Mouse (Mus musculus): ENCODE measurements around the gene Abcb6. TPM values are rescaled to one million over a fixed set of nuclear protein-coding genes. Genes with fewer than 3 reads are reported as not detected.
A peak's percentile ranks its signal among the peaks of the same experiment; 100 is the strongest.

Abcb6 gene
- total and polyA plus RNA-seq, 2 experiments from 2014 or later, result 40.4 to 52.0 TPM

DNA sequence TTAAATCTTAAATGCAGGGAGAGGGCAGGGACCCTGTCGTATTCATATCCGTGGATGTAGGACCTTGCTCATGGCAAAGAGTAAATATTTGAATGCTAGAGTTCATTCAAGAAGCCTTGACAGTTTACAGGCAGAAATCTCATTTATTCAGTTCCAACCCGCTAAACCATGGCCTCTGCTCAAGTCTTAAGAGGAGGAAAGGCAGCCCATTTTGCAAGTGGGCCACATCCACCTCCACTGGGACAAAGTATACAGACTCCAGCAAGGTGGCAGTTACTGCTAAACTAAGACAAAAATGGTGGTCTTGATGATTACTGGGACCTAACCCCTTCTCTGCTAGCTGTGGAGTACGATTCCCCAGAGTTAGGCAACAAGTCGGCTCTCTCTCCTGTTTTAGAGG lies 54.8 kb downstream of the Abcb6 start:
- no peaks in the 10 kb centered on the region for H3K27me3 ChIP-seq (ENCODE audit: insufficient read depth, low read length)
- WGBS, result 40% methylated on average over 5 of the region's 5 CpGs
- H3K9me3 ChIP-seq (ENCODE audit: low read length), result no peaks in the 10 kb centered on the region
- no peak for ATAC-seq
- DNase-seq (ENCODE audit: low spot score), result no peak
- H3K4me2 ChIP-seq (ENCODE audit: low read depth, low read length), result peak overlapping the region; percentile 64
- H3K4me3 ChIP-seq (ENCODE audit: low read length), result peak overlapping the region; percentile 60
- no peak for TF ChIP-seq CTCF (IDR thresholded peaks at IDR 0.05; ENCODE audit: low read depth)
- H3K36me3 ChIP-seq (ENCODE audit: insufficient read depth, low read length), result no peaks in the 10 kb centered on the region
- H3K4me1 ChIP-seq (ENCODE audit: insufficient read depth, low read length), result no peaks in the 10 kb centered on the region; the same call in 1 of the 2 replicates
- peak overlapping the region; percentile 64; the same call in 1 of the 2 replicates for H3K9ac ChIP-seq (replicated peaks; ENCODE audit: low read length)
- H3K27ac ChIP-seq, result peak overlapping the region; percentile 93

DNA sequence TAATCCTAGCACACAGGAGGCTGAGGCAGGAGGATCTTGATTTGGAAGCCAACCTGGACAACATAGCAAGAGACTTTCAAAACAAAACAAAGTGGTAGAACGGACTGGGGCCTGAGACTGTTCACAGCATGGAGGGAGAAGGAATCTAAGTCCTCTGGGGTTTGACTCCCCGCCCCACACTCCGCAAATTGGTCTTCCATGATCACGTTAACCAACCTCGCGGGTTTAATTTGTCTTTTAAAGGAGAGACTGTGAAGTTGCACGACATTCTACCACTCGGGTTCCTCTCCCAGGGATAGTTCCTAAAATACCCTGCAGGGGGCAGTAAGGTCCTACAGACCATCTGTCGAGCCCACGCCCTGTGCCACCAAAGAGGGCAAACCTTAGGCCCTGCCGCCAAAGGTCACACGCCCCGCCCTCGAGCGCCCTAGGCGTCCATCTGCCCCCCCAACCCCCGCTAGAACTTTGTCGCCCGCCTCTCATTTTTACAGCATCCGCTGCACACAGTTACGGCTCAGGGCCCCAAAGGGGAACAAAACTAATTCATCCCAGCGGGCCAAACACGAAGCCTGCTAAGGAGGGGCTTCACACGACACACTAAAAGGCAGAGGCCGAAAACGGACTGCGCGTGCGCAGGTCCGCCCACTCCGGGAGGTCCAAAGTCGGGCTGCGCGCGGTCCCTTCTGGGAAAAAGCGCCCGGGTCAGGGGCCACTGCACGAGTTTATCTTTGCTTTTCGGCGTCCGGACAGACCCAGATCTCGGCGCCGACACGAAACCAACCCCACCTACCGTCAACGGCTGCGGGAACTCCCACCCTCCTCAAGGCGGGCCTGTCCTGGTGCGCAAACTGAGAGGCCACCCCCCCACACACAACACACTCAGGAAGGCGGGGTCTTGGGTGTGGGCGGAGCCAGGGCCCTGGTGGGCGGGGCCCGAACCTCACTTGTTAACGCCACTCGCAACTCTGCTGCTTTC lies 55.6 kb downstream of the Abcb6 start, which contains the start of gene Nhej1:
Nhej1 (minus strand) TSS at position 855 of the 976 bp plus-strand sequence.
- H3K9me3 ChIP-seq (ENCODE audit: low read length), result no peaks in the 10 kb centered on the region
- H3K4me2 ChIP-seq (ENCODE audit: low read depth, low read length), result peak within 1 kb of the TSS; percentile 64
- H3K4me1 ChIP-seq (ENCODE audit: insufficient read depth, low read length), result no peaks in the 10 kb centered on the region; the same call in 1 of the 2 replicates
- no peaks in the 10 kb centered on the region for H3K36me3 ChIP-seq (ENCODE audit: insufficient read depth, low read length)
- H3K27me3 ChIP-seq (ENCODE audit: insufficient read depth, low read length), result no peaks in the 10 kb centered on the region
- H3K9ac ChIP-seq (replicated peaks; ENCODE audit: low read length), result peak within 1 kb of the TSS; percentile 64
- ATAC-seq, result peak; percentile 96
- DNase-seq (ENCODE audit: low spot score), result peak; percentile 98
- WGBS, result 1% methylated on average over 56 of the region's 56 CpGs
- H3K27ac ChIP-seq, result peak within 1 kb of the TSS; percentile 93
- peak; percentile 82 for TF ChIP-seq CTCF (IDR thresholded peaks at IDR 0.05; ENCODE audit: low read depth)
- H3K4me3 ChIP-seq (ENCODE audit: low read length), result peak within 1 kb of the TSS; percentile 60

DNA sequence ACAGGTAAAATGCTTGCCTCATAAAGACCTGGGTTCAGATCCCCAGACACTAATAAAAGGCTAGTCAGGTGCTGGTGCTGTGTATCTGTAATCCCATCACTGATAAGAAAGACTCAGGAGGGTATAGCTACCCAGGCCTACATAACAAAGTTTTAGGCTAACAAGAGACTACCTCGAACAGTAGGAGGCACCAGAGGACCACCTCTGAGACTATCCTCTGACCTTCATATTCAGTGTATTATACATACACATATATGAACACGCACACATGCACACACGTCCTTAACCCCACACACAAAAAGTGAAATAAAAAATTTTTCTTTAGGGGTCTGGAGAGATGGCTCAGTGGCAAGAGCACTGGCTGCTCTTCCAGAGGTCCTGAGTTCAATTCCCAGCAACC lies 58.0 kb downstream of the Abcb6 start:
- 85% methylated on average over 3 of the region's 3 CpGs for WGBS
- H3K9me3 ChIP-seq (ENCODE audit: low read length), result no peaks in the 10 kb centered on the region
- no peak overlapping the region for H3K4me3 ChIP-seq (ENCODE audit: low read length)

More for the DNA sequence above, 58.0 kb downstream of the Abcb6 start:
- H3K4me1 ChIP-seq (ENCODE audit: insufficient read depth, low read length), result no peaks in the 10 kb centered on the region; the same call in 1 of the 2 replicates
- no peak overlapping the region for H3K9ac ChIP-seq (replicated peaks; ENCODE audit: low read length)
- no peak for TF ChIP-seq CTCF (IDR thresholded peaks at IDR 0.05; ENCODE audit: low read depth)
- H3K27ac ChIP-seq, result no peak overlapping the region
- no peak for DNase-seq (ENCODE audit: low spot score)
- no peak for ATAC-seq
- no peaks in the 10 kb centered on the region for H3K36me3 ChIP-seq (ENCODE audit: insufficient read depth, low read length)
- no peaks in the 10 kb centered on the region for H3K27me3 ChIP-seq (ENCODE audit: insufficient read depth, low read length)
- no peak overlapping the region for H3K4me2 ChIP-seq (ENCODE audit: low read depth, low read length)

Small RNAs within 50 kb of the gene (microRNA-seq; reads per million reads assigned to microRNA genes)
- 0 reads per million in 2 experiments for gene Gm27943

Other genes with a start within 250 kb of the Abcb6 start
- 2.7 and 4.7 TPM in 2 replicates for gene Cfap65, start 244.8 kb downstream of the Abcb6 start, total RNA-seq (2014; rRNA removed)
- 1.1 and 1.3 TPM in 2 replicates for gene Cfap65, start 244.8 kb downstream of the Abcb6 start, polyA plus RNA-seq (2015; fragmentation: Nextera tagmentation; extraction: Ambion mirVana)
- gene Ihh, start 228.7 kb downstream of the Abcb6 start, total RNA-seq (2014; rRNA removed), result 0.18 and 0.31 TPM in 2 replicates
- 0.11 and 0.25 TPM in 2 replicates for gene Ihh, start 228.7 kb downstream of the Abcb6 start, polyA plus RNA-seq (2015; fragmentation: Nextera tagmentation; extraction: Ambion mirVana)
- 4.4 and 7.8 TPM in 2 replicates for gene Nhej1, start 55.2 kb downstream of the Abcb6 start, total RNA-seq (2014; rRNA removed)
- gene Nhej1, start 55.2 kb downstream of the Abcb6 start, polyA plus RNA-seq (2015; fragmentation: Nextera tagmentation; extraction: Ambion mirVana), result 5.2 and 5.8 TPM in 2 replicates
- not detected in 2 replicates for gene Slc23a3, start 46.5 kb downstream of the Abcb6 start, total RNA-seq (2014; rRNA removed)
- gene Slc23a3, start 46.5 kb downstream of the Abcb6 start, polyA plus RNA-seq (2015; fragmentation: Nextera tagmentation; extraction: Ambion mirVana), result not detected in 2 replicates
- gene Cnppd1, start 37.7 kb downstream of the Abcb6 start, total RNA-seq (2014; rRNA removed), result 50.0 and 52.4 TPM in 2 replicates
- 44.8 and 46.3 TPM in 2 replicates for gene Cnppd1, start 37.7 kb downstream of the Abcb6 start, polyA plus RNA-seq (2015; fragmentation: Nextera tagmentation; extraction: Ambion mirVana)
- gene Retreg2, start 37.6 kb downstream of the Abcb6 start, total RNA-seq (2014; rRNA removed), result 240 and 274 TPM in 2 replicates
- gene Retreg2, start 37.6 kb downstream of the Abcb6 start, polyA plus RNA-seq (2015; fragmentation: Nextera tagmentation; extraction: Ambion mirVana), result 124 and 137 TPM in 2 replicates
- 35.9 and 49.5 TPM in 2 replicates for gene Zfand2b, start 11.7 kb downstream of the Abcb6 start, total RNA-seq (2014; rRNA removed)
- gene Zfand2b, start 11.7 kb downstream of the Abcb6 start, polyA plus RNA-seq (2015; fragmentation: Nextera tagmentation; extraction: Ambion mirVana), result 45.0 and 47.3 TPM in 2 replicates
- gene Ankzf1, start 11.8 kb upstream of the Abcb6 start, total RNA-seq (2014; rRNA removed), result 17.9 and 30.2 TPM in 2 replicates
- gene Ankzf1, start 11.8 kb upstream of the Abcb6 start, polyA plus RNA-seq (2015; fragmentation: Nextera tagmentation; extraction: Ambion mirVana), result 14.1 and 17.0 TPM in 2 replicates
- gene Atg9a, start 11.8 kb upstream of the Abcb6 start, total RNA-seq (2014; rRNA removed), result 132 and 155 TPM in 2 replicates
- 60.3 and 62.8 TPM in 2 replicates for gene Atg9a, start 11.8 kb upstream of the Abcb6 start, polyA plus RNA-seq (2015; fragmentation: Nextera tagmentation; extraction: Ambion mirVana)
- 14.8 and 15.3 TPM in 2 replicates for gene Glb1l, start 30.4 kb upstream of the Abcb6 start, total RNA-seq (2014; rRNA removed)
- 15.5 TPM in 2 replicates for gene Glb1l, start 30.4 kb upstream of the Abcb6 start, polyA plus RNA-seq (2015; fragmentation: Nextera tagmentation; extraction: Ambion mirVana)
- 84.8 and 105 TPM in 2 replicates for gene Stk16, start 30.4 kb upstream of the Abcb6 start, total RNA-seq (2014; rRNA removed)
- 103 and 112 TPM in 2 replicates for gene Stk16, start 30.4 kb upstream of the Abcb6 start, polyA plus RNA-seq (2015; fragmentation: Nextera tagmentation; extraction: Ambion mirVana)
- 180 and 235 TPM in 2 replicates for gene Tuba4a, start 39.5 kb upstream of the Abcb6 start, total RNA-seq (2014; rRNA removed)
- 155 and 163 TPM in 2 replicates for gene Tuba4a, start 39.5 kb upstream of the Abcb6 start, polyA plus RNA-seq (2015; fragmentation: Nextera tagmentation; extraction: Ambion mirVana)
- not detected in 2 replicates for gene A630095N17Rik, start 51.7 kb upstream of the Abcb6 start, total RNA-seq (2014; rRNA removed)
- 0.29 and 0.31 TPM in 2 replicates for gene A630095N17Rik, start 51.7 kb upstream of the Abcb6 start, polyA plus RNA-seq (2015; fragmentation: Nextera tagmentation; extraction: Ambion mirVana)
- gene Dnajb2, start 56.0 kb upstream of the Abcb6 start, total RNA-seq (2014; rRNA removed), result 33.3 and 48.0 TPM in 2 replicates
- 62.6 and 64.5 TPM in 2 replicates for gene Dnajb2, start 56.0 kb upstream of the Abcb6 start, polyA plus RNA-seq (2015; fragmentation: Nextera tagmentation; extraction: Ambion mirVana)
- gene Ptprn, start 84.1 kb upstream of the Abcb6 start, total RNA-seq (2014; rRNA removed), result 120 and 132 TPM in 2 replicates
- 46.0 and 48.3 TPM in 2 replicates for gene Ptprn, start 84.1 kb upstream of the Abcb6 start, polyA plus RNA-seq (2015; fragmentation: Nextera tagmentation; extraction: Ambion mirVana)
- 257 and 298 TPM in 2 replicates for gene Resp18, start 98.0 kb upstream of the Abcb6 start, total RNA-seq (2014; rRNA removed)
- 394 and 396 TPM in 2 replicates for gene Resp18, start 98.0 kb upstream of the Abcb6 start, polyA plus RNA-seq (2015; fragmentation: Nextera tagmentation; extraction: Ambion mirVana)
- gene Dnpep, start 137.6 kb upstream of the Abcb6 start, total RNA-seq (2014; rRNA removed), result 143 and 175 TPM in 2 replicates
- 120 and 131 TPM in 2 replicates for gene Dnpep, start 137.6 kb upstream of the Abcb6 start, polyA plus RNA-seq (2015; fragmentation: Nextera tagmentation; extraction: Ambion mirVana)
- gene Des, start 179.9 kb upstream of the Abcb6 start, total RNA-seq (2014; rRNA removed), result 2.6 and 6.9 TPM in 2 replicates
- 1.2 and 1.6 TPM in 2 replicates for gene Des, start 179.9 kb upstream of the Abcb6 start, polyA plus RNA-seq (2015; fragmentation: Nextera tagmentation; extraction: Ambion mirVana)
- gene Speg, start 194.9 kb upstream of the Abcb6 start, total RNA-seq (2014; rRNA removed), result 50.4 and 52.7 TPM in 2 replicates
- gene Speg, start 194.9 kb upstream of the Abcb6 start, polyA plus RNA-seq (2015; fragmentation: Nextera tagmentation; extraction: Ambion mirVana), result 19.2 and 19.9 TPM in 2 replicates